Mouse (Mus musculus) megakaryocyte-erythroid progenitor cell, adult 5 weeks (primary cell): ENCODE data around the gene Gm28897. TPM values are rescaled to one million over a fixed set of nuclear protein-coding genes. Genes with fewer than 3 reads are reported as not detected.

ENCODE experiments used
- polyA plus RNA-seq: library from polyadenylated mRNA; stranded (reverse); fragments of >175 nt; gene quantifications from 2 replicates; pipeline ENCODE4 v1.2.3, GENCODE M21; 2012

Gene Gm28897
- not detected in 2 replicates for polyA plus RNA-seq

GRCm38 (mm10) chrY:80926695-80927094 lies at the start of gene Gm28897:
Gm28897 (plus strand) TSS chrY:80926995.

